Mouse (Mus musculus): ENCODE results near the gene Klf3.

The Klf3 gene

GRCm38 (mm10) chr5:64835295-64835694, 32.1 kb downstream of the Klf3 start:
- DNase-seq (ENCODE audit: low spot score) = no peak

GRCm38 (mm10) chr5:64839016-64839599, 35.9 kb downstream of the Klf3 start:
- no peak for DNase-seq (ENCODE audit: low spot score)

- no peak for DNase-seq (ENCODE audit: low spot score)
Observed at GRCm38 (mm10) chr5:64840087-64840486, 36.9 kb downstream of the Klf3 start.

GRCm38 (mm10) chr5:64844622-64845021, 41.4 kb downstream of the Klf3 start:
- no peak for DNase-seq (ENCODE audit: low spot score)

- no peak for DNase-seq (ENCODE audit: low spot score)
Observed at GRCm38 (mm10) chr5:64847305-64847704, 44.1 kb downstream of the Klf3 start.

GRCm38 (mm10) chr5:64849892-64850291, 46.7 kb downstream of the Klf3 start:
- no peak for DNase-seq (ENCODE audit: low spot score)

GRCm38 (mm10) chr5:64852656-64853398, 49.6 kb downstream of the Klf3 start:
- DNase-seq (ENCODE audit: low spot score) = no peak

- no peak for DNase-seq (ENCODE audit: low spot score)
Observed at GRCm38 (mm10) chr5:64853421-64853820, 50.2 kb downstream of the Klf3 start.

GRCm38 (mm10) chr5:64855199-64855598, 52.0 kb downstream of the Klf3 start:
- DNase-seq (ENCODE audit: low spot score) = no peak

GRCm38 (mm10) chr5:64860900-64861470, 57.8 kb downstream of the Klf3 start:
- peak; percentile 31 for DNase-seq (ENCODE audit: low spot score)

- DNase-seq (ENCODE audit: low spot score) = no peak
Observed at GRCm38 (mm10) chr5:64861471-64862199, 58.4 kb downstream of the Klf3 start.

GRCm38 (mm10) chr5:64862269-64862668, 59.1 kb downstream of the Klf3 start:
- DNase-seq (ENCODE audit: low spot score) = no peak

- DNase-seq (ENCODE audit: low spot score) = peak; percentile 56
Observed at GRCm38 (mm10) chr5:64864699-64865108, 61.5 kb downstream of the Klf3 start.

- DNase-seq (ENCODE audit: low spot score) = peak; percentile 23
Observed at GRCm38 (mm10) chr5:64865219-64865964, 62.2 kb downstream of the Klf3 start.

- no peak for DNase-seq (ENCODE audit: low spot score)
Observed at GRCm38 (mm10) chr5:64866331-64867050, 63.3 kb downstream of the Klf3 start.

- no peak for DNase-seq (ENCODE audit: low spot score)
Observed at GRCm38 (mm10) chr5:64867124-64867523, 63.9 kb downstream of the Klf3 start.

- DNase-seq (ENCODE audit: low spot score) = no peak
Observed at GRCm38 (mm10) chr5:64867551-64867950, 64.4 kb downstream of the Klf3 start.

- DNase-seq (ENCODE audit: low spot score) = no peak
Observed at GRCm38 (mm10) chr5:64876086-64876830, 73.1 kb downstream of the Klf3 start.

- DNase-seq (ENCODE audit: low spot score) = no peak
Observed at GRCm38 (mm10) chr5:64877235-64878026, 74.2 kb downstream of the Klf3 start.

GRCm38 (mm10) chr5:64878027-64878425, 74.8 kb downstream of the Klf3 start:
- DNase-seq (ENCODE audit: low spot score) = no peak
